Mouse (Mus musculus) gastrocnemius, postnatal 4 days (tissue): Measurements from ENCODE around the gene Pxdc1. TPM values are rescaled to one million over a fixed set of nuclear protein-coding genes. Genes with fewer than 3 reads are reported as not detected.

ENCODE experiments used
- DNase-seq, 2 experiments: peaks; one replicate each; pipeline ENCODE4 v3.0.0; 2021 to 2022; ENCODE audit warnings: low spot score in 2 of 2, mixed read lengths in 2 of 2
- long read RNA-seq, 2 experiments: library from polyadenylated mRNA; stranded (forward); transcript quantifications; one replicate each; pipeline ENCODE4 v2.0.0; 2021
- total RNA-seq, 2 experiments: library from RNA; stranded (reverse); gene quantifications; 2 replicates each; pipeline ENCODE4 v1.2.3; 2021

Pxdc1 gene
- total RNA-seq: 10 to 100 TPM; 15.5 to 23.5 TPM
- long read RNA-seq, experiment 1, transcript Pxdc1-202 (5 exons, 2,684 nt): major isoform, 25 of 29 reads
- long read RNA-seq, experiment 1, partial matches to known transcripts: 0 of 29 reads
- long read RNA-seq, experiment 1, other reads (novel, unspliced or antisense): 3 of 29 reads
- long read RNA-seq, experiment 2, transcript Pxdc1-202 (5 exons, 2,684 nt): major isoform, 17 of 21 reads
- long read RNA-seq, experiment 2, partial matches to known transcripts: 0 of 21 reads
- long read RNA-seq, experiment 2, other reads (novel, unspliced or antisense): 4 of 21 reads

DNA sequence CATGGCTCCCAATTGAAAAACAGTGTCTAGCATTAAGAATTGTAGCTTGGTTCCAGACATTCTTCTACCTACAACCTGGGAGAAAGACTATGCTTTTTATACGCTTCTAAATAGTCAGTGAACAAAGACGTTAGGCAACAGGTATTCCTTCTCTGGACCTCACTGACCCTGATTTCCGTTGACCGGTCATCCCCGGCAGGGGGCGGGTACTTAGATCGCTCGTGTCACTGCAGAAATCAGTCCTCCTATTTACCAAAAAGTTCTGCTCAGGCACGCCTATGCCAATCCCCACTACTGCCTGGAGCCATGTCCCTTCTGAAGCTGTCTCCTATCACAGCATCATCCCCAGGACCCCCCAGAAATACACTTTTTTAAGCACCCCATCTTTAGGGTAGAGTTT, at the start of gene Pxdc1:
Gene Pxdc1, minus strand, starts transcription at position 96 of the 400 bp plus-strand sequence.
- DNase-seq: peak in 1 of 2 experiments; percentile 63

DNA sequence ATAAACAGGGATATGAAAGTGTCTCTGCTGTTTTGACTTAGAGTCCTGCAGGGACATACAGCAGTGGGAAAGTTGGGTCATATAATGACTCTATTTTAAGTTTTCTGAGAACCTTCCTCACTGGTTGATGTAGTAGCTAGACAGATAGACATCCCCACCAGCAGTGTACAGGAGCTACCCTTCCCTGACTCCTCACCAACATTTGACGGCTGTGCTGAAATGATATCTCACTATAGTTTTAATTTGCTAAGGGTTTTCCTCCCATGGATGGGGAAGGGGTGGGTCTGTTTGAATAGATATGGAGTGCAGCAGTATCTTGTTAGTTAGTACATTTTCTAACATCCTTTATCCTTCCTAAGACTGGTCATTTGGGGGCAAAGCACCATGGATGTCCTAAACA, 47.3 kb upstream of the Pxdc1 start:
- DNase-seq: no peak

DNA sequence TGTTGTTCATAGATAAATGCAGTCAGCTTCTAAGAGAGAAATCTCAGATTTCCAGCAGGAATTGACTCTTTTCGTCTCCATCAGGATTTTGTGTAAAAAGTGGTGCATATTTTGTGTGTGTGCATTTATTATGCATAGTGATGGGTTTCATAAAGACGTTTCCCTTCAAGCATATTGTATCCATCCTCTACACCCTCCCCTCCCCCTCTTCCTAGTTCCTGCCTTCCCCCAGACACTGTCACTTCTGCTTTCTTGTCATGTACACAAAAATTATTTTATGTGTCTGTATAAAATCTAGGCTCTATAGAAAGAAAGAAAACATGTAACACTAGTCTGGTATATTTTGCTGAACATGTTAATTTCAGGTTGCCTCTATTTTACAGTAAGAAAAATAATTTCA, 46.8 kb upstream of the Pxdc1 start:
- DNase-seq: no peak

DNA sequence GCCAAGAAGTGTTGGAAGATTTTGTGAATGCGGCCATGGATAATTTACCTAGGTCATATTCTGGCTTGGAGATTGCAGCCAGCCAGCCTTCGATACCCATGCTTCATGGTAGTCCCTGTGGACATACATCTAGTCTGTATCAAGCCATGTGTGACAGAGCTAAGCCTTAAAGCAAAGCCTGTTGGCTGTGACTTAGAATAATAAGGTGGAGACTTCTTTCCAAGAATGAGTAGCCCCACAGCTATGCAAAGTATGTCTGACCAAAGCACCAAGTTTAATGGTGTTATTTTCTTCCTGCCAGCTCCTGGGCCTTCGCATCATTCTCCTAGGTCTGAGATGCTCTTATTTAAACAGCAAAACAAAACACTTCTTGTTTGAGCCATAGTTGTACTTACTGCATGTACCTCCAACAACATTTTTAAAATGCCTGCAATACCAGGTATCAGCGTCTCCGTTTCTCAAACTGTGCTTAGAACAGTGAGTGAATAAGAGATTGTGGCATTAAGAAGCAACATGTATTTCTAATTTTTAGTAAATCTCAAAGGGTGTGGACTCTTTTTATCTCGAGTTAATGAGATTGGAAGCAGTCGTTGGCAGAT, 43.5 kb upstream of the Pxdc1 start:
- no peak for DNase-seq

DNA sequence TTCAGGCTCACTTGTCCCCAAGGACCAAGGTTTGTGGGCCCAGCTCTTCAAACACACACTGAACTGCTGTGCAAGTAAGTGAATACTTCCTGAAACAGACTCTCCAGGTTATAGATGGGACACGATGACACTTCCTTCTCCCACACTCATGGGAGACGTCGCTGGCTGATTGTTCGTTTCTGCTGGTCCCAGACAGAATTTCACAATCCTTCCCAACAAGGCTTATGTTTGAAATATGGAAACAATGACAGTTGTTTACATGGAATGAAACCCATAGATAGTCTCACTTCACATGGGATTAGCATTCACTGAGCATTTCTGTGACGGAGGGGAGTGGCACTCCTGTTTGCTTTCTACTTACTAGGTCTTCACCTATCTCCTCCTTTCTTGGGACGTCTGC, 39.8 kb upstream of the Pxdc1 start:
- no peak for DNase-seq

DNA sequence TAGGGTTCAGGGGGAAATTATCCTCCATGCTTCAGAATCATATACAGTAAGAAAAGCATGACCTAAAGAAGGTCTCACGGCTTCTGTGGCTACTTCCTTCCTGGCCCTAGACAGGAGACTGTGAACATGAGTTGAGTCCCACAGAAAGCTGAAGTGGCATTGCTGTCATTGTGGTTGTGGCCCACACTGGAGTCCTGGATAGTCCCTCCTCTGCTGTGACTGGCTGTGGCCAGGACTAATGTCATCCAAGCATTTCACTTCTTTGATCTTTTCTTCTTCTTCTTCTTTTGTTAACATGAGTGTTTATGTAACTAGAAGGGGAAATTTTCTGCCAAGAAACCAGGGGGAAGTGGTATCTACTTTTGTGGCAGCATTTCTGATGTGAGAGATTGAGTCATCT, 37.8 kb upstream of the Pxdc1 start:
- no peak for DNase-seq

DNA sequence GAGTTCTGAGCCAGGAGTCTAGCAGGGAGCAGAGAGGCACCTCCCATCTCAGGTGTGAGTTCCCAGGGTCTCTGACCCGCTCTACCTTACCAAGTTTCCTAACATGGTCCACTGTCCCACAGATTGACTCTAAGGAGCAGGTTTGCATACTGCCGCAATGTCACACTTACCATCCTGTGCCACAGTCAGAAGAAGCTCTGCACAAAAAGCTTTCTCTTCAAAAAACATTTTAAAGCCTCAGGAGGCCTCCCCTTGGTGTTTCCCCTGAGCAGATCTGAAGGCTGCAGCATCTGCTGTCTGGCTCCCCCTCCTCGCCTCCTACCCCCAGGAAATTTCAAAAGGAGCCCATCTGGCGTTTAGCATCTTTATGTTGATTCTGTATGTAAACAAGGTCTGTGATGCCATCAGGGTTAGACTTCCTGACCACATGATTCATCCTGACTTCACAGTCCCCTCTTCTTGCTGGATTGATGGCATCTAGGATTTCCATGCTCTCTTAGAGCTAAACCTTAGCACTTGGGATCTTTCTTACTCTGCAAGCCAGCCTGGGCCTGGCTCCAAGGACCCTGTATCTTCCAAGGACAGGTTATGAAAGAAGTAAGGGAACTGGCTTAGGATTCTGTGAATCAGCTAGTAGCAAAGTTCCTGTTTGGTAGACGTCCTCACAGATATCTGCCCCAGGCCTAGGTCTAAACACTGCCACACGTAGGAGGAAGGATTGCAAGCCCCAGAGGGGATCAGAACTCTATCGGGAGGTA, 31.9 kb upstream of the Pxdc1 start:
- DNase-seq: no peak

DNA sequence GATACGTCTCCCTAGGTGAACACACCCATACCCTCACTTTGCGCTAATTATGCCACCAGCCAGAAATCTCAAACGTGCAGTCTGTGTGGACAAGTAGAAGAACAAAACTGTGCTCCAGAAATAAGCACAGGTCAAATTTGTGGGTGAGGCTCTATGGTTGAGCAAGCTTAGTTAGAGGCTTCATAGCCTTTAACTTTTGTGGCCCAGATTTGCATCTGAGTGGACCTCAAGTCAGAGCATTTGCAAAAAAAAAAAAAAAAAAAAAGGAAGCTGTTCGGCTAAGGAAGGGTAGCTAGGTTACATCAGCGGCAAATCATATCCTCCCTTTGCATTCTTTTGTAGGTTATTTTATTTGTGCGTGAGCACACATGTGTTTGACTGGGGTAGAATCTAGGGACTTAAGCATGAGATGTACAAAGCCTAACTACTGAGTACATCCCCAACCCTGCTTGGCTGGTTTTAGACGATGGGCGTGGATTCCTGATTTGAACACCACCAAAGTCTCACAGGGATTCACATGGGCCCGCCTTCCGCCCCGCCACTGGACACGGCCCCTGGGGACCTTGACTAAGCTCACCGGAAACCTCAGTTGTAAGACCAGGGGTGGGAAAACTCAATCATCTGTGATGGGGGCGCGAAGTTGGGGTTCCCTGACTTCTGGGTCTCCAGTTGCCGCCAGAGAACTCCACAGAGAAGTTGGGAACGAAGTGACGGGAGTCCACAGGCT, 30.6 kb upstream of the Pxdc1 start:
- DNase-seq: no peak

DNA sequence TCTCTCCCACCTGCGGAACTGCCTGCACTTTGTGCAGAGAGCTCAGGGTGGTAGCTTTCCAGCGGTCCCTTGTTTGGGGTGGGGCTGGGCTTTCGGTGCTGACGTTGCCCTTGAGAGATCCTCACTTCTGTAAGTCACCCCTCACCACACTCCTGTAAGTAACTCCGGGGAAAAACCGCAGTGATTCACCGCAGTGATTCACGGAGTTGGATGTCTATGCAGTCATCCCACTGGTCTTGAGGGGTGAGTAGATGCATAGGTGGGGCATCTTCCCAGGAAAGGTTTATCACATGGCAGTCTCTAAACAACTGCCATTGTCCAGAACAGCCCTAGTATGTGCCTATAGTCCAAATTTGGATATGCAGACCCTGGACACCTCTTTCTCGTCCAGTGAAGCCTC, 30.0 kb upstream of the Pxdc1 start:
- no peak for DNase-seq

DNA sequence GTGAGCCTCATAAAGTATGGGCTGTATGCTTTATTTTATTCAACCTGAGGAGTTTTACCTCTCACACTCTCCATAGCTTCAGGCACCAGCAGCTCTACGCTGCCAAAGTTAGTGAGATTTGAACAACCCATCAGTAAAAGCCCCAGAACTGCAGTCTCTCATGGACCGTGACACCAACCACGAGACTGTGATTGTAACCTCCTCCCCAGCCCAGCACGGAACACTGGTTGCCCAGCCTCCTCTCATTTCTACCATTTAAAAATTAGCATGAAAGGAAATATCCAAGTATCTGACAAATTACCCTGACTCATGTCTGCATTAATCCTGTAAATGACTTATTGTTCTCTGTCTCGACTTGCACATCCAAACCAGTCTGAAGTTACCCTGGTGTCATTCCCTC, 23.2 kb upstream of the Pxdc1 start:
- no peak for DNase-seq

DNA sequence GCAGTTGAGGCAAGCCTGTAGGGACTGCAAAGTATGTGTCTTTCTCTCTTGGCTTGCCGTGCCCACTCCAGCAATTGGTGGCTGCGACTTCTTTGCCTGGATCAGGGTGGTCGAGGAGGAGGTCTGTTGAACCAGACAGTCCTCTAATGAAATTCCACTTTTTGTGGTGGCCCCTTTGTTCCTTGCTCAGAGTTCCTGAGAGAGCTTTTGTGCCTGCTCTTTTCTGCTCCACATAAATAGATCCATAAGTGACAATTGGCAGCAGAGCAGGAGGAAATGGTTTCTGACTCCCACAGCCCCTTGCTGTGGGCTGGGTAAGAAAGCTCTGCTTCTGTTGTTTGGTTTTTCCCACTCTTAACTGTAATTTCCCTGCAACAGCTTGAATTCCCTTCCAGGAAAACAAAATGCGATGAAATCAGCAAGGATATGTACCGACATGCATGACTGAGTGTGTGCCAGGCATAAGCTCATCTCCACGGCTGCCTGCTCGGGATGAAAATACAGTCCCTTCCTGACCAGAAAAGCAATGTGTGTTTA, 22.6 kb upstream of the Pxdc1 start:
- DNase-seq: no peak

DNA sequence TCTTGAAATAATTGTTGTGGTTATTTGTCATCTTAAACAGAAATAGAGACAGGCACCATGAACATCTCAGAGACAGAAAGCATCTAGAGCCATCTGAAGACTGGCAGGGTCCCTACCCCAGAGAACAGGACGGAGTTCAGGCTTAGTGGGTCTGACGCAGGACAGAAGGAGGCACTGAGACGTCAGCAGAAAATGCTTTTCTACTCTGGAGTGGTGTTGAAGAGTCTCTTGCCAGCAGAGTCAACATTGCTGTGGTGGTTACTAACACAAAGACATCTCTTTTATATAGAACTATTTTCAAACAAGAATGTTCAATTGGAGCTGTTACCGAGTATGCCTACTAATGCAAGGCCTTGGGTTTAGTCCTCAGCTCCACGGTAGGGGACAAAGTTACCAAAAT, 20.1 kb upstream of the Pxdc1 start:
- no peak for DNase-seq

DNA sequence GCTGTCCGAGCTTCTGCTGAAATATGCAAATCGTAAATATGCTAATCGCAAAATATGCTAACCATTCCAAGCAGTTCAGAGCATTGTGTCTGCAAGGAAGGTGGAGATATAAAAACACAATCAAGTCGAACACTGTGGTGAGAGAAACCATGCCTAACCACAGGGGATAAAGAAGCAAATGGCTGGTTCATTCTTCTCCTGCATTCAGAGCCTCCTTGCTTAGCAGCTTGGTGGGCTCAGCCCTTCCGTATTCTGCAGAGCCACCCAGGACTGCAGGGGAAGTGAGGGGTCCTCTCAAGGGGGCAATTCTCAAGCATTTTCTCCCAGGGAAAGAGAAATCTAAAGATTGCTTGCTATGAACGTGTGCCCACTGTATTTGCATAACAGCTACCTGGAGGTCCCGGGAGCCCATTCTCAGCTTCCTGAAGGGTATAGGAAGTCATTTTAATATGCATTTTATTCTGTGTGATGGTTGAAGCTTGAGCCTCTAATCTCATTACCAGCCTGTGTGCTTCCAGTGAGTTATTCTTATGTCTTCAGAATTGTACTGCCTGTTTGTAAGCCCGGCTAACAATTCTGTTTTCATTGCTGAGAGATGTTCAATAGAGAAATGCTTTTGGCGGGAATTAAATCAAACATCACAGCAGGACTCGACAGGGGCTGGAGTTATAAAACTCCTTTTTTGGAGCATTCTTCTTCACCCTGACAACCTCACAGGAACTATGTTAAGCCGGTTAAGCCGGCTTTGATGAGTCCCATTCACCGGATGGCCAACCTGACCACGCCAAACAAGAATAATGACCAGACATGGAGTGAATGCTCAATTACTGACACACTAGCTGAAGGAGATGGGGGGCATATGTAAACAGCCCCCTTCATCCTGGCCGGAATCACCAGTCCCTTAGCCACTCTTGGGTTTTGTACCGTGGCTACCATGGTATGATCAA, 16.9 kb upstream of the Pxdc1 start:
- DNase-seq: no peak

DNA sequence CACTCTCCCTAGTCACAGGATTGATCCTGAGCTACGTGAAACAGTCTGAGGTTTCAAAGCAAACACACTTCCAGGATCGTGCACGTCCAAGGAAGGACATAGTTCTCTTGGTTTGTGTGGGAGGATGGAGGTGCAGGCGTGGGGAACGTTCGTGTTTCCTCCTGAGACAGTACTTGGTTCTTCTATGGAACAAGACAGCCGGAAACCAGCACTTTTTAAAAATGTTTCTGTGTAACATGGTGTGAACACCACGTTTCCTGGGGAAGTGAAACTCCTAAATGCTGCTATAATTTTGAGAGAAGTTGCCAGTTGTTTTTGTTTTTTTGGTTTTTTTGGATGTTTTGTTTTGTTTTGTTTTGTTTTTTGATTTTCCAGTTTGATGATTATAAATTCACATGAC, 13.9 kb upstream of the Pxdc1 start:
- no peak for DNase-seq

DNA sequence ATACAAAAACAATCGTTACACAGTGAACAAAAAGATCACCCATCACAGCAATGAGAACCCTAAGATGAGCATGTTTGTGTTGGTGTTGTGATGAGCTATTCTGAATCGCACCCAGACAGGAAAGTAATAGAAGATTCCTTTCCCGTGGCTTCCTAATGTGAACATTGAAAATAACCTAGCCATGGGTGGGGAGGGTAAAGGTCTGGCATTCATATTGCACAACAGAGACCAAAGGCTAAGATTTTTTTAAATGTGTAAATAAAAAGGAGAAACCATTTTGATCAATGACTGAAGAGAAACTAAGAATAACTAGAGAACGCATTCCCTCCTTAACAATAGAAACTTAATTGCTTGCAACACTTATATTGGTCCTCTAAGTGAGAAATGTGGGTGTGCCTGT, 11.8 kb upstream of the Pxdc1 start:
- no peak for DNase-seq

DNA sequence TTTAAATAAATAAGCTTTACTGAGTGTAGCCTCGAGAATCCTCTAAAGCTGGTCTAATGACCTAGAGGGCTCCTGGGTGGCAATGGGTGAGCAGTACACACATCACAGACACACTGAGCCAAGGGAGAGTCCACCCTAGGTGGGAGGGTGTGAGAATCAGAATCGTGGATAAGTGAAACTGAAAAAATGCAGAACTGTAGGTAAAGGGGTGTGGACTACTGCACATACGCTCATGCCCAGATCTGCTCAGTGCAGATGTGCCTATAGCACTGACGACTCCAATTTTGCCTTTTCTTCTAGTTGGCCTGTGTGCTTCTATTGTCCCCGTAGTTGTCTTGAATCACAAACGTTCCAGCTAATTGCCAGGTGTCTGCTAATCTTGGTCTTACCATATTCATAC, 10.5 kb upstream of the Pxdc1 start:
- no peak for DNase-seq

DNA sequence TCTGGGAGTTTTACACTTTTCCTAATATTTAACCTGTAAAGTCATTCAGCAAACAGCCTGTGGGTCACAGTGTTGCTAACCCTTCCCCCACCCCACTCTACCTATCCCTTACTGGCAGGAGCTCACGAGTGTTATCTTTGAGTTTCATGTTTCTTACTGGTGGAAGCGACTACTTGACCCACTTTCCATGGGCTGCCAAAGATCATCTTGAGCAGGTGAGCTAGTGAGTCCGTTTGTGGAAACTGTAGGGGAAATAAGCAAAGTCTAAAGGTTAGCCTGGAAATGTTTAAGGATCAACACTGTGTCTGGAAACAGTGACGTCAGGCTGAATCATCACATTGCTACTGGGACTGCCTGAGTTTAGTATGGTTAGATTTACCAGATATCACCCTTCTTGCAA, 6.2 kb upstream of the Pxdc1 start:
- no peak for DNase-seq

DNA sequence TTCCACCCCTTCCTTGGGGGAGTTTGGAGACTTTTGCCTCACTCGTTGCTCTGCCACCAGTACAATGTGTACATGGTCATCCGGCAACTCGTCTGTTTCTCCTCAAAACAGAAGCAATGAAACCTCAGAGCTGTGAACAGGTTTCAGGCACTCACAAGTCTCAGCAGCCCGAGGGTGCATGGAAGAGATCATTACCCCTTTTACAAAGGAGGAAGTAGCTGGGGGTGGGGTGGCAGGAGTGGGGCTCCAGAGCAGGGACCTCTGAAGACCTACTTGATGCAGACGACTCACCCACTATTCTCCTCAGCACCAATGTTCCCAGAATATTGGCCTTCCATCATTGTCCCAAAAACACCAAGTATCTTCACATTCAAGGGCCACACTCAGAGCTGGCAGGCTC, 3.1 kb upstream of the Pxdc1 start:
- no peak for DNase-seq

DNA sequence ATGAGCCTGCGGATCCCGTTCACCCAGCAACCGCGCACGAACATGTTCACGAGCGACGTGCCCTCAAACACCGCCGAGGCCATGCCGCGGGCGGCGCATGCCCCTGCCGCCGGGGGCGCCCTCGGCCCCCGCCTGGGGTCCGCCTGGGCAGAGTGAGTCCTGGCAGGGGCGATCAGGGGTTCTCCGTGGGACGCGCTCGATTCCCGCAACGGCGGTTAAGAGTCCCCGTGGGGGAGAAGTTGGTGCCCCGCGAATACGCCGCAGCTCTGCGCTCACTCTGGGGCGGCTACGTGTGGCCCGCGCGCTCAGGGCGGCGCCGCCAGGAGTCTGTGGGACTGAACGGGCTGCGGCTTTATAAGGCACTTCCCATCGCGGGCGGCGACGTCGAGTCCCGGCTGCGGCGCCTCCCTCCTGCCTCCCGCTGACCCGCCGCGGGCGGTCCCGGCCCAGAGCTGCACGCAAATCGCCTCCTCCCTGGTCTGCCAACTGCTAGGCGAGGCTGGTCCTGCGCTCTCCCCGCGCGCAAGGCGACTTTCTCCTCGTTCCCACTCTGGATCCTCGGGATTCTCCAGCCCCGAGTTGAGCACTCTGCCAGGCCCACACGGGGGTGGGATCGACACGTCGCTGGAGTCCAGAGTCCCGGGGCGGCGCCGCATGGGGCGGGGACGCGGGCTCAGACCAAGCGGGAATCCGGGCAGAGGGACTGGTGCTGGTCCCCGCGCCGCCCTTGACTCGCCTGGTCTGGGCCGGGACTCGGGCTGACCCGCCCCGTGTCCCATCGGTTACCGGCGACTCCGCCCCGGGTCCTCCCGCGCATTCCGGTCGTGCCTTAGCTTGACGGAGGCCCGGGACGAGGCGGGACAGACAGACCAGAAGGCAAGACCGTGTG, 689 bp downstream of the Pxdc1 start:
- peak; percentile 79 to 87 for DNase-seq

DNA sequence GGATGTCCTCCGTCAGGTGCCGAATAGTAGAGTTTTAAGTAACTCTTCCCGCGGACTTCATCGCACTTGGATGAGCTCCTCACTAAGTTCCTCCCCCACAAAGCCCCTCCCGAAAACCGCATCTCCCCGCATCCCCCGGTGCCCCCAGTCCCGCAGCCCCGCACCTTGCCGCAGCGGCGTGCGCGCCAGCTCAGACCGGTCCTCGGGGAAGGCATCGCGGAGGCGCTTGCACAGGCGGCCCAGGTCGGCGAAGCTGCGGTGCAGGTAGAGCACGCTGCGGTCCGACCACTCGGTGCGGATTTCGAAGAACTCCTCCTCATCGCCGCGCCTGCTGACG, 1.3 kb downstream of the Pxdc1 start:
- DNase-seq: no peak
